Mouse (Mus musculus) embryonic facial prominence, embryonic 13.5 days (tissue): Measurements from ENCODE around the gene Slc25a34. TPM values are rescaled to one million over a fixed set of nuclear protein-coding genes. Genes with fewer than 3 reads are reported as not detected.

ENCODE experiments used
- ATAC-seq: fragments of 200-750 bp; cut with Nextera tagmentation; 2 replicates; pipeline ENCODE4 v1.8.0; 2017; ENCODE audit warnings: low read depth; ENCODE audit not compliant: insufficient number of reproducible peaks, insufficient read depth, low FRiP score, low TSS enrichment
- H3K27ac ChIP-seq: fragments of 300-500 bp; sonication (generic); 2 replicates; pipeline ENCODE4 v1.5.1; 2015; ENCODE audit warnings: moderate library complexity, mild to moderate bottlenecking, inconsistent platforms
- H3K27me3 ChIP-seq: fragments of 300-500 bp; sonication (generic); 2 replicates; pipeline ENCODE4 v1.6.1; 2015; ENCODE audit warnings: mild to moderate bottlenecking, inconsistent platforms
- H3K36me3 ChIP-seq: fragments of 300-500 bp; sonication (generic); 2 replicates; pipeline ENCODE4 v1.6.1; 2015; ENCODE audit warnings: mild to moderate bottlenecking, inconsistent platforms
- H3K4me1 ChIP-seq: fragments of 300-500 bp; sonication (generic); 2 replicates; pipeline ENCODE4 v1.6.1; 2015; ENCODE audit warnings: inconsistent platforms
- H3K4me2 ChIP-seq: fragments of 300-500 bp; sonication (generic); 2 replicates; pipeline ENCODE4 v1.6.1; 2015; ENCODE audit warnings: moderate library complexity, mild to moderate bottlenecking, inconsistent platforms
- H3K4me3 ChIP-seq: fragments of 300-500 bp; sonication (generic); 2 replicates; pipeline ENCODE4 v1.5.1; 2015; ENCODE audit warnings: mild to moderate bottlenecking, inconsistent platforms
- H3K9ac ChIP-seq: fragments of 300-500 bp; sonication (generic); 2 replicates; pipeline ENCODE4 v1.6.1; 2015; ENCODE audit warnings: mild to moderate bottlenecking, inconsistent platforms
- H3K9me3 ChIP-seq: fragments of 300-500 bp; sonication (generic); 2 replicates; pipeline ENCODE4 v1.6.1; 2016; ENCODE audit warnings: inconsistent platforms
- WGBS: fragments of 180-500 bp; shearing (Covaris S2); methylation state at CpG from one replicate; pipeline ENCODE4 v1.1.7; 2015; ENCODE audit warnings: mixed read lengths; 5-methylcytosine and 5-hydroxymethylcytosine counted together
- polyA plus RNA-seq: library from polyadenylated mRNA; unstranded; fragments of >200 nt; fragmentation: Nextera tagmentation; extraction: Ambion mirVana; gene quantifications from 2 replicates; pipeline ENCODE4 v1.2.1, GENCODE M21; 2015

Gene Slc25a34
- polyA plus RNA-seq, 1 experiment from 2014 or later: not detected

- Histone ChIP-seq H3K4me1 (0 out of 2 replicates have a peak, but pooled peaks cover 7% of the 10 kb centered on the region), H3K27ac (no peak overlapping the region), H3K4me3 (no peak overlapping the region), H3K9me3 (no peaks in the 10 kb centered on the region), H3K9ac (no peak overlapping the region), H3K4me2 (no peak overlapping the region), H3K36me3 (peaks cover 76% of the 10 kb centered on the region), H3K27me3 (no peaks in the 10 kb centered on the region)
- no peak for ATAC-seq
- WGBS: 88% methylated on average over 8 of the region's 8 CpGs
Measured at GRCm38 (mm10) chr4:141656932-141657331, 33.3 kb upstream of the Slc25a34 start.

GRCm38 (mm10) chr4:141655908-141656608 lies 32.4 kb upstream of the Slc25a34 start:
- no peak overlapping the region for H3K4me2 ChIP-seq
- no peak overlapping the region for H3K9ac ChIP-seq
- no peak overlapping the region for H3K4me3 ChIP-seq
- peaks cover 75% of the 10 kb centered on the region for H3K36me3 ChIP-seq
- 0 out of 2 replicates have a peak, but pooled peaks cover 11% of the 10 kb centered on the region for H3K4me1 ChIP-seq
- no peak for ATAC-seq
- 88% methylated on average over 12 of the region's 12 CpGs for WGBS
- no peaks in the 10 kb centered on the region for H3K9me3 ChIP-seq
- no peak overlapping the region for H3K27ac ChIP-seq
- no peaks in the 10 kb centered on the region for H3K27me3 ChIP-seq

- Histone ChIP-seq H3K27ac (0 out of 2 replicates have a peak overlapping the region, but pooled peaks have one; percentile 39), H3K9me3 (no peaks in the 10 kb centered on the region), H3K9ac (no peak overlapping the region), H3K4me3 (no peak overlapping the region), H3K4me1 (peaks cover 13% of the 10 kb centered on the region), H3K4me2 (no peak overlapping the region), H3K36me3 (peaks cover 60% of the 10 kb centered on the region), H3K27me3 (no peaks in the 10 kb centered on the region)
- no peak for ATAC-seq
- WGBS: 91% methylated on average over 6 of the region's 6 CpGs
Measured at GRCm38 (mm10) chr4:141654509-141654908, 30.9 kb upstream of the Slc25a34 start.

GRCm38 (mm10) chr4:141653813-141654212 lies 30.2 kb upstream of the Slc25a34 start:
- Histone ChIP-seq H3K27me3 (no peaks in the 10 kb centered on the region), H3K27ac (no peak overlapping the region), H3K4me2 (no peak overlapping the region), H3K4me3 (no peak overlapping the region), H3K4me1 (peaks cover 19% of the 10 kb centered on the region), H3K9me3 (no peaks in the 10 kb centered on the region), H3K36me3 (peaks cover 59% of the 10 kb centered on the region), H3K9ac (no peak overlapping the region)
- 87% methylated on average over 13 of the region's 13 CpGs for WGBS
- ATAC-seq: no peak

- H3K4me1 ChIP-seq: peaks cover 21% of the 10 kb centered on the region
- no peak overlapping the region for H3K27ac ChIP-seq
- WGBS: 90% methylated on average over 8 of the region's 8 CpGs
- H3K4me3 ChIP-seq: no peak overlapping the region
- no peak overlapping the region for H3K9ac ChIP-seq
- H3K9me3 ChIP-seq: no peaks in the 10 kb centered on the region
- no peak overlapping the region for H3K4me2 ChIP-seq
- H3K36me3 ChIP-seq: peaks cover 55% of the 10 kb centered on the region
- no peak for ATAC-seq
- H3K27me3 ChIP-seq: no peaks in the 10 kb centered on the region
Measured at GRCm38 (mm10) chr4:141653044-141653443, 29.4 kb upstream of the Slc25a34 start.

- Histone ChIP-seq H3K4me1 (peaks cover 21% of the 10 kb centered on the region), H3K9ac (no peak overlapping the region), H3K9me3 (no peaks in the 10 kb centered on the region), H3K4me3 (no peak overlapping the region), H3K4me2 (no peak overlapping the region), H3K27ac (no peak overlapping the region), H3K27me3 (no peaks in the 10 kb centered on the region), H3K36me3 (peaks cover 57% of the 10 kb centered on the region)
- 89% methylated on average over 10 of the region's 10 CpGs for WGBS
- no peak for ATAC-seq
Measured at GRCm38 (mm10) chr4:141651944-141652343, 28.3 kb upstream of the Slc25a34 start.

- peak overlapping the region; percentile 17; the same call in 1 of the 2 replicates for H3K27ac ChIP-seq
- H3K4me2 ChIP-seq: no peak overlapping the region
- H3K9ac ChIP-seq: no peak overlapping the region
- no peaks in the 10 kb centered on the region for H3K9me3 ChIP-seq
- H3K27me3 ChIP-seq: no peaks in the 10 kb centered on the region
- 78% methylated on average over 6 of the region's 6 CpGs for WGBS
- ATAC-seq: no peak
- peaks cover 21% of the 10 kb centered on the region for H3K4me1 ChIP-seq
- H3K4me3 ChIP-seq: no peak overlapping the region
- peaks cover 51% of the 10 kb centered on the region for H3K36me3 ChIP-seq
Measured at GRCm38 (mm10) chr4:141651286-141651685, 27.7 kb upstream of the Slc25a34 start.

- WGBS: 76% methylated on average over 6 of the region's 6 CpGs
- peaks cover 20% of the 10 kb centered on the region for H3K4me1 ChIP-seq
- H3K9me3 ChIP-seq: no peaks in the 10 kb centered on the region
- H3K9ac ChIP-seq: no peak overlapping the region
- peak overlapping the region; percentile 74 for H3K27ac ChIP-seq
- no peaks in the 10 kb centered on the region for H3K27me3 ChIP-seq
- no peak for ATAC-seq
- H3K36me3 ChIP-seq: peaks cover 40% of the 10 kb centered on the region
- H3K4me3 ChIP-seq: no peak overlapping the region
- H3K4me2 ChIP-seq: no peak overlapping the region
Measured at GRCm38 (mm10) chr4:141649244-141649643, 25.6 kb upstream of the Slc25a34 start.

- 91% methylated on average over 5 of the region's 5 CpGs for WGBS
- H3K36me3 ChIP-seq: peaks cover 33% of the 10 kb centered on the region
- H3K9ac ChIP-seq: no peak overlapping the region
- H3K4me3 ChIP-seq: no peak overlapping the region
- no peak for ATAC-seq
- H3K9me3 ChIP-seq: no peaks in the 10 kb centered on the region
- no peaks in the 10 kb centered on the region for H3K27me3 ChIP-seq
- peaks cover 27% of the 10 kb centered on the region for H3K4me1 ChIP-seq
- H3K27ac ChIP-seq: peak overlapping the region; percentile 45; the same call in 1 of the 2 replicates
- no peak overlapping the region for H3K4me2 ChIP-seq
Measured at GRCm38 (mm10) chr4:141648262-141648661, 24.6 kb upstream of the Slc25a34 start.

- H3K9me3 ChIP-seq: no peaks in the 10 kb centered on the region
- no peak overlapping the region for H3K27ac ChIP-seq
- no peak overlapping the region for H3K9ac ChIP-seq
- no peak overlapping the region for H3K4me2 ChIP-seq
- 94% methylated on average over 3 of the region's 3 CpGs for WGBS
- ATAC-seq: no peak
- H3K36me3 ChIP-seq: peaks cover 30% of the 10 kb centered on the region
- H3K4me3 ChIP-seq: no peak overlapping the region
- peaks cover 27% of the 10 kb centered on the region for H3K4me1 ChIP-seq
- H3K27me3 ChIP-seq: no peaks in the 10 kb centered on the region
Measured at GRCm38 (mm10) chr4:141647187-141647586, 23.6 kb upstream of the Slc25a34 start.

GRCm38 (mm10) chr4:141645988-141646387 lies 22.4 kb upstream of the Slc25a34 start:
- H3K4me3 ChIP-seq: no peak overlapping the region
- 91% methylated on average over 8 of the region's 8 CpGs for WGBS
- no peak overlapping the region for H3K9ac ChIP-seq
- no peaks in the 10 kb centered on the region for H3K9me3 ChIP-seq
- no peak overlapping the region for H3K4me2 ChIP-seq
- peaks cover 32% of the 10 kb centered on the region for H3K36me3 ChIP-seq
- no peak for ATAC-seq
- no peak overlapping the region for H3K27ac ChIP-seq
- no peaks in the 10 kb centered on the region for H3K27me3 ChIP-seq
- H3K4me1 ChIP-seq: peaks cover 23% of the 10 kb centered on the region

- Histone ChIP-seq H3K4me3 (no peak overlapping the region), H3K4me2 (no peak overlapping the region), H3K27ac (peak overlapping the region; percentile 56), H3K9ac (peak overlapping the region; percentile 21; the same call in 1 of the 2 replicates), H3K4me1 (peaks cover 9% of the 10 kb centered on the region), H3K9me3 (no peaks in the 10 kb centered on the region), H3K27me3 (no peaks in the 10 kb centered on the region), H3K36me3 (peaks cover 48% of the 10 kb centered on the region)
- ATAC-seq: no peak
- WGBS: 59% methylated on average over 7 of the region's 7 CpGs
Measured at GRCm38 (mm10) chr4:141643118-141643855, 19.7 kb upstream of the Slc25a34 start.
